Mouse (Mus musculus): ENCODE measurements at regions not wholly inside any gene's neighbourhood (a gene's known extent, or its start where the extent isn't known, plus 50 kb on each side); places are given as distances from the start of the nearest gene placed in this dataset.

- no peak for DNase-seq (ENCODE audit: low read depth, low spot score)
- no peak overlapping the region for H3K4me3 ChIP-seq (ENCODE audit: insufficient read depth in 1 of 2, low read depth in 1 of 2, low read length in 2 of 2, poor library complexity in 1 of 2, severe bottlenecking in 1 of 2)
- H3K4me1 ChIP-seq (ENCODE audit: control insufficient read depth in 2 of 2, insufficient read depth in 2 of 2, low read length in 2 of 2, poor library complexity in 1 of 2) = no peaks in the 10 kb centered on the region
- no peaks in the 10 kb centered on the region for H3K9me3 ChIP-seq (ENCODE audit: control insufficient read depth, insufficient read depth, low read depth, low read length)
- no peak overlapping the region for H3K27ac ChIP-seq (ENCODE audit: insufficient read depth, low read depth, low read length, poor library complexity, severe bottlenecking)
- in situ Hi-C loops (cut with MboI; ENCODE audit: low sequenced_read_pairs in 2 of 2, unreplicated experiment in 2 of 2) = no loop called here
- TF ChIP-seq ZC3H11A (IDR thresholded peaks at IDR 0.05; ENCODE audit: borderline replicate concordance, low read depth, low read length) = no peak
- no peak for TF ChIP-seq ZNF384 (IDR thresholded peaks at IDR 0.05; ENCODE audit: low read depth, low read length)
- TF ChIP-seq MAFK (IDR thresholded peaks at IDR 0.05; ENCODE audit: insufficient read depth, low read depth, low read length) = no peak
- TF ChIP-seq HCFC1 (IDR thresholded peaks at IDR 0.05; ENCODE audit: borderline replicate concordance, insufficient read depth, low read length) = no peak
- no peak for TF ChIP-seq CHD2 (IDR thresholded peaks at IDR 0.05; ENCODE audit: low read depth, low read length)
- no peak overlapping the region for H3K9ac ChIP-seq (ENCODE audit: insufficient read depth, low read depth, low read length, poor library complexity, severe bottlenecking)
- H3K36me3 ChIP-seq (ENCODE audit: control insufficient read depth, insufficient read depth, low read length, poor library complexity, severe bottlenecking) = no peaks in the 10 kb centered on the region
Measured at GRCm38 (mm10) chr12:39176958-39177357, 397.8 kb downstream of the Etv1 start.

GRCm38 (mm10) chr12:39224073-39224472, 444.9 kb downstream of the Etv1 start:
- Histone ChIP-seq H3K9me3 (ENCODE audit: control insufficient read depth, insufficient read depth, low read depth, low read length) (no peaks in the 10 kb centered on the region), H3K36me3 (ENCODE audit: control insufficient read depth, insufficient read depth, low read length, poor library complexity, severe bottlenecking) (no peaks in the 10 kb centered on the region), H3K4me3 (ENCODE audit: insufficient read depth in 1 of 2, low read depth in 1 of 2, low read length in 2 of 2, poor library complexity in 1 of 2, severe bottlenecking in 1 of 2) (no peak overlapping the region), H3K9ac (ENCODE audit: insufficient read depth, low read depth, low read length, poor library complexity, severe bottlenecking) (no peak overlapping the region), H3K4me1 (ENCODE audit: control insufficient read depth in 2 of 2, insufficient read depth in 2 of 2, low read length in 2 of 2, poor library complexity in 1 of 2) (no peaks in the 10 kb centered on the region), H3K27ac (ENCODE audit: insufficient read depth, low read depth, low read length, poor library complexity, severe bottlenecking) (no peak overlapping the region)
- in situ Hi-C loops (cut with MboI; ENCODE audit: low sequenced_read_pairs in 2 of 2, unreplicated experiment in 2 of 2) = no loop called here
- TF ChIP-seq ZNF384 (IDR thresholded peaks at IDR 0.05; ENCODE audit: low read depth, low read length) (no peak), MAFK (IDR thresholded peaks at IDR 0.05; ENCODE audit: insufficient read depth, low read depth, low read length) (no peak), ZC3H11A (IDR thresholded peaks at IDR 0.05; ENCODE audit: borderline replicate concordance, low read depth, low read length) (no peak), HCFC1 (IDR thresholded peaks at IDR 0.05; ENCODE audit: borderline replicate concordance, insufficient read depth, low read length) (no peak), CHD2 (IDR thresholded peaks at IDR 0.05; ENCODE audit: low read depth, low read length) (no peak)
- DNase-seq (ENCODE audit: low read depth, low spot score) = no peak

DNA sequence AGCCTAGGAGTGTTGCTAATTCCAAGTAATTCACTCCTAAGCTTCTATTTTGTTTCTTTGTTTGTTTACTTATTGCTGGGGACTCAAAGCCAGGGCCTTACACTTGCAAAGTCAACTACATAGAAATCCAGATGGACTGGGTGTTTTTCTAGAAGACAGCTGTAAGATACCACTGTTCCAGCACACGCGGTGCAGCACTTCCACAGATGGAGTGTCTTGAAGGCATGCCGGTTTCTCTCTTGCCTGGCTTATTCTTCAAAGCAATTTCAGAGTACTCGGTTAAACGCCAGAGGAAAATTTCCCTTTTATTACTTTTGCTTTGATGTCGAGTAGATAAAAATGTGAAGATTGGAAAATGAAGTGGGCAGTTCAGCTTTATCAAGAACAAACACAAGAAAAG, 477.4 kb downstream of the Etv1 start:
- H3K9me3 ChIP-seq (ENCODE audit: control insufficient read depth, insufficient read depth, low read depth, low read length) = no peaks in the 10 kb centered on the region
- H3K36me3 ChIP-seq (ENCODE audit: control insufficient read depth, insufficient read depth, low read length, poor library complexity, severe bottlenecking) = no peaks in the 10 kb centered on the region
- H3K9ac ChIP-seq (ENCODE audit: insufficient read depth, low read depth, low read length, poor library complexity, severe bottlenecking) = no peak overlapping the region
- DNase-seq (ENCODE audit: low read depth, low spot score) = no peak
- no peak overlapping the region for H3K4me3 ChIP-seq (ENCODE audit: insufficient read depth in 1 of 2, low read depth in 1 of 2, low read length in 2 of 2, poor library complexity in 1 of 2, severe bottlenecking in 1 of 2)
- H3K27ac ChIP-seq (ENCODE audit: insufficient read depth, low read depth, low read length, poor library complexity, severe bottlenecking) = no peak overlapping the region
- no peaks in the 10 kb centered on the region for H3K4me1 ChIP-seq (ENCODE audit: control insufficient read depth in 2 of 2, insufficient read depth in 2 of 2, low read length in 2 of 2, poor library complexity in 1 of 2)
- in situ Hi-C loops (cut with MboI; ENCODE audit: low sequenced_read_pairs in 2 of 2, unreplicated experiment in 2 of 2) = no loop called here
- TF ChIP-seq MAFK (IDR thresholded peaks at IDR 0.05; ENCODE audit: insufficient read depth, low read depth, low read length) (no peak), ZC3H11A (IDR thresholded peaks at IDR 0.05; ENCODE audit: borderline replicate concordance, low read depth, low read length) (no peak), ZNF384 (IDR thresholded peaks at IDR 0.05; ENCODE audit: low read depth, low read length) (no peak), HCFC1 (IDR thresholded peaks at IDR 0.05; ENCODE audit: borderline replicate concordance, insufficient read depth, low read length) (no peak), CHD2 (IDR thresholded peaks at IDR 0.05; ENCODE audit: low read depth, low read length) (no peak)

DNA sequence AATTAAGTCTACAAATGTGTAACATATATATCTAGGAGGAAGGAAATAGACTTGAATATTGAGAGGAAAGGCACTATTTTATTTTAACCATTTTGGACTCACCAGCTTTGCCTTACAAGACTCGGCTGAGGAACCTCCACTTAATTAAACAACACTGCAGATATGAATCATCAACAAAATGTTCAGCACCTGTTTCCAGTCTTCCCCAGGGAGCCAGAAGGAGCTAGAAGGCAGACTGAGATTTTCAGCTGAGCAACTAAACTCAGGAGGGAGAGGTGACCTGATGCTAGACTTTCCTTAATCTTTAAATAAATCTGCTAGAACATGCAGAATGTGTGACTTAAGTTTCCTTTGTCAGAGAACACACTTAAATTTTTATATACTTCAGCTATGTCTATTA, 478.4 kb downstream of the Etv1 start:
- Histone ChIP-seq H3K36me3 (ENCODE audit: control insufficient read depth, insufficient read depth, low read length, poor library complexity, severe bottlenecking) (no peaks in the 10 kb centered on the region), H3K4me3 (ENCODE audit: insufficient read depth in 1 of 2, low read depth in 1 of 2, low read length in 2 of 2, poor library complexity in 1 of 2, severe bottlenecking in 1 of 2) (no peak overlapping the region), H3K27ac (ENCODE audit: insufficient read depth, low read depth, low read length, poor library complexity, severe bottlenecking) (no peak overlapping the region), H3K9me3 (ENCODE audit: control insufficient read depth, insufficient read depth, low read depth, low read length) (no peaks in the 10 kb centered on the region), H3K4me1 (ENCODE audit: control insufficient read depth in 2 of 2, insufficient read depth in 2 of 2, low read length in 2 of 2, poor library complexity in 1 of 2) (no peaks in the 10 kb centered on the region), H3K9ac (ENCODE audit: insufficient read depth, low read depth, low read length, poor library complexity, severe bottlenecking) (no peak overlapping the region)
- TF ChIP-seq CHD2 (IDR thresholded peaks at IDR 0.05; ENCODE audit: low read depth, low read length) = no peak
- DNase-seq (ENCODE audit: low read depth, low spot score) = no peak
- in situ Hi-C loops (cut with MboI; ENCODE audit: low sequenced_read_pairs in 2 of 2, unreplicated experiment in 2 of 2) = no loop called here

- H3K4me3 ChIP-seq (ENCODE audit: insufficient read depth in 1 of 2, low read depth in 1 of 2, low read length in 2 of 2, poor library complexity in 1 of 2, severe bottlenecking in 1 of 2) = no peak overlapping the region
- no peak for DNase-seq (ENCODE audit: low read depth, low spot score)
- TF ChIP-seq ZC3H11A (IDR thresholded peaks at IDR 0.05; ENCODE audit: borderline replicate concordance, low read depth, low read length) (no peak), MAFK (IDR thresholded peaks at IDR 0.05; ENCODE audit: insufficient read depth, low read depth, low read length) (no peak), ZNF384 (IDR thresholded peaks at IDR 0.05; ENCODE audit: low read depth, low read length) (no peak), CHD2 (IDR thresholded peaks at IDR 0.05; ENCODE audit: low read depth, low read length) (no peak), HCFC1 (IDR thresholded peaks at IDR 0.05; ENCODE audit: borderline replicate concordance, insufficient read depth, low read length) (no peak)
- H3K36me3 ChIP-seq (ENCODE audit: control insufficient read depth, insufficient read depth, low read length, poor library complexity, severe bottlenecking) = no peaks in the 10 kb centered on the region
- in situ Hi-C loops (cut with MboI; ENCODE audit: low sequenced_read_pairs in 2 of 2, unreplicated experiment in 2 of 2) = no loop called here
- H3K9ac ChIP-seq (ENCODE audit: insufficient read depth, low read depth, low read length, poor library complexity, severe bottlenecking) = no peak overlapping the region
- H3K27ac ChIP-seq (ENCODE audit: insufficient read depth, low read depth, low read length, poor library complexity, severe bottlenecking) = no peak overlapping the region
- no peaks in the 10 kb centered on the region for H3K9me3 ChIP-seq (ENCODE audit: control insufficient read depth, insufficient read depth, low read depth, low read length)
- no peaks in the 10 kb centered on the region for H3K4me1 ChIP-seq (ENCODE audit: control insufficient read depth in 2 of 2, insufficient read depth in 2 of 2, low read length in 2 of 2, poor library complexity in 1 of 2)
Measured at GRCm38 (mm10) chr12:39289676-39290075, 510.5 kb downstream of the Etv1 start.

Data from ES-E14 (cell line).